ENCODE assay signal across 8 mouse cellular contexts in genomic region chr5:143268985-143269362, GRCm38 (mm10). TPM values are rescaled to one million over a fixed set of nuclear protein-coding genes. Genes with fewer than 3 reads are reported as not detected.
DNase-seq lines count a peak whose midpoint lies in the region; ATAC-seq and TF ChIP-seq lines count a peak whose summit lies in the region.

No protein-coding gene starts in this region.

- peaks cover 9% of the 10 kb centered on the region for H3K79me3 ChIP-seq in C2C12 (ENCODE audit: low read depth)

- H3K4me1 ChIP-seq in forebrain, embryonic 14.5 days (ENCODE audit: control insufficient read depth, insufficient read depth, low read length) = peaks cover 14% of the 10 kb centered on the region
- H3K4me1 ChIP-seq in liver, embryonic 14.5 days (replicated peaks; ENCODE audit: control insufficient read depth in 2 of 2, insufficient read depth in 2 of 2, low read length in 1 of 2) = 0 out of 4 replicates have a peak, but pooled peaks cover 0 to 3% of the 10 kb centered on the region in 2 experiments

- DNase-seq in gastrocnemius, adult 2 months = no peak
- no peak for DNase-seq in gastrocnemius, postnatal 14 days
- no peak for DNase-seq in forebrain, embryonic 14.5 days (ENCODE audit: low spot score)
- no peak for DNase-seq in liver, embryonic 14.5 days (ENCODE audit: low read depth in 3 of 3, low spot score in 3 of 3)
- DNase-seq in right cerebral cortex, adult 2 months (ENCODE audit: low spot score in 2 of 2) = no peak
- no peak for DNase-seq in spleen, postnatal 4 days (ENCODE audit: low spot score in 2 of 2)
- DNase-seq in thymus, adult 18-20 months = no peak

- no peak overlapping the region for H3ac ChIP-seq in C2C12 (ENCODE audit: control insufficient read depth, insufficient read length, low read depth)

- no peaks in the 10 kb centered on the region for H3K27me3 ChIP-seq in C2C12 (ENCODE audit: control insufficient read depth, insufficient read depth, insufficient read length)
- no peaks in the 10 kb centered on the region for H3K27me3 ChIP-seq in forebrain, embryonic 14.5 days (replicated peaks; ENCODE audit: control insufficient read depth, insufficient read depth, low read length)
- H3K27me3 ChIP-seq in liver, embryonic 14.5 days (ENCODE audit: control insufficient read depth, insufficient read depth, low read length) = no peaks in the 10 kb centered on the region; the same call in 1 of the 2 replicates

- no peaks in the 10 kb centered on the region for H3K9me3 ChIP-seq in forebrain, embryonic 14.5 days (replicated peaks; ENCODE audit: control insufficient read depth, low read length)
- H3K9me3 ChIP-seq in liver, embryonic 14.5 days (ENCODE audit: control insufficient read depth, low read length) = no peaks in the 10 kb centered on the region

- H3K36me3 ChIP-seq in C2C12 (ENCODE audit: control insufficient read depth, insufficient read depth) = no peaks in the 10 kb centered on the region
- peaks cover 9% of the 10 kb centered on the region for H3K36me3 ChIP-seq in forebrain, embryonic 14.5 days (ENCODE audit: control insufficient read depth, insufficient read depth, low read length)
- no peaks in the 10 kb centered on the region for H3K36me3 ChIP-seq in liver, embryonic 14.5 days (replicated peaks; ENCODE audit: control insufficient read depth, insufficient read depth, low read depth)

- no peak for TF ChIP-seq EP300 in liver, embryonic 14.5 days (IDR thresholded peaks at IDR 0.05; ENCODE audit: low read depth)

- intact Hi-C loops in gastrocnemius, adult 2 months (cut with DNase I) = no loop called here
- intact Hi-C loops in gastrocnemius, postnatal 14 days (cut with DNase I; ENCODE audit: low total_unique reads) = no loop called here

- peak overlapping the region; percentile 87 for H3K27ac ChIP-seq in gastrocnemius, adult 2 months
- H3K27ac ChIP-seq in forebrain, embryonic 14.5 days (ENCODE audit: low read depth, low read length) = peak overlapping the region; percentile 79
- no peak overlapping the region for H3K27ac ChIP-seq in liver, embryonic 14.5 days

- ATAC-seq in forebrain, embryonic 14.5 days = 0 out of 2 replicates have a peak, but pooled peaks have one; percentile 3
- no peak for ATAC-seq in liver, embryonic 14.5 days (ENCODE audit: insufficient read depth)

- no peak for TF ChIP-seq CTCF in gastrocnemius, adult 2 months (IDR thresholded peaks at IDR 0.05)
- no peak for TF ChIP-seq CTCF in C2C12 (IDR thresholded peaks at IDR 0.05; ENCODE audit: control insufficient read depth, insufficient read depth, insufficient read length)
- TF ChIP-seq CTCF in liver, embryonic 14.5 days (IDR thresholded peaks at IDR 0.05; ENCODE audit: low read depth) = no peak

- H3K4me2 ChIP-seq in forebrain, embryonic 14.5 days (ENCODE audit: low read length) = peak overlapping the region; percentile 84
- H3K4me2 ChIP-seq in liver, embryonic 14.5 days (ENCODE audit: low read depth) = peak overlapping the region; percentile 59

- H3K79me2 ChIP-seq in C2C12 (ENCODE audit: control insufficient read depth, insufficient read depth) = peaks cover 17% of the 10 kb centered on the region

- H3K4me3 ChIP-seq in gastrocnemius, adult 2 months = peak overlapping the region; percentile 95
- peak overlapping the region; percentile 69 for H3K4me3 ChIP-seq in C2C12 (ENCODE audit: insufficient read depth, poor library complexity, severe bottlenecking)
- peak overlapping the region; percentile 98 for H3K4me3 ChIP-seq in forebrain, embryonic 14.5 days (ENCODE audit: low read depth, low read length)
- peak overlapping the region; percentile 57 to 67; a peak in 3 of 4 replicates for H3K4me3 ChIP-seq in liver, embryonic 14.5 days (ENCODE audit: insufficient read depth in 1 of 2, low read depth in 2 of 2, low read length in 2 of 2)

- 22% methylated on average over 8 of the region's 8 CpGs for WGBS in forebrain, embryonic 14.5 days
- WGBS in liver, embryonic 14.5 days (ENCODE audit: insufficient replicate concordance) = 31% methylated on average over 8 of the region's 8 CpGs

- peak overlapping the region; percentile 95 for H3K9ac ChIP-seq in forebrain, embryonic 14.5 days (ENCODE audit: low read length)
- no peak overlapping the region for H3K9ac ChIP-seq in liver, embryonic 14.5 days (replicated peaks)

TF ChIP-seq in C2C12, 6 proteins besides CTCF, POLR2A, EP300 and RAD21:
- TF ChIP-seq USF1 (IDR thresholded peaks at IDR 0.05; ENCODE audit: low read depth) = no peak
- TF ChIP-seq MYOD1 (IDR thresholded peaks at IDR 0.05; ENCODE audit: control insufficient read depth, insufficient read length, low read depth) = no peak
- TF ChIP-seq FOSL1 (IDR thresholded peaks at IDR 0.05; ENCODE audit: insufficient read depth, low read length, poor library complexity, severe bottlenecking) = no peak

RNA-seq across cellular contexts. Expression of gene Zfp316, which starts 0.8 kb away (rescaled TPM):
- total RNA-seq in gastrocnemius, adult 2 months (2021) = 1 to 10 TPM; 3.2 to 3.6 TPM
- 1 to 10 TPM; 2.8 to 3.5 TPM for total RNA-seq in gastrocnemius, postnatal 14 days (2021)
- 3.8 TPM for polyA plus RNA-seq in C2C12 (2012; fragmentation: generic; extraction: Trizol)
- polyA plus RNA-seq in forebrain, embryonic 14.5 days (2014; fragmentation: Nextera tagmentation; extraction: Ambion mirVana) = 3.3 and 3.7 TPM in 2 replicates
- polyA plus RNA-seq in liver, embryonic 14.5 days (2012; rRNA removed) = 0.28 and 0.33 TPM in 2 replicates
- polyA plus RNA-seq in liver, embryonic 14.5 days (2014; fragmentation: Nextera tagmentation; extraction: Ambion mirVana) = 0.05 and 0.10 TPM in 2 replicates

RNA-seq across cellular contexts. Expression of gene Zfp853, which starts 24.4 kb away (rescaled TPM):
- under 1 TPM in 1 of 2 experiments, not detected in 1; 0.08 TPM for total RNA-seq in gastrocnemius, adult 2 months (2021)
- under 1 TPM; 0.33 to 0.44 TPM for total RNA-seq in gastrocnemius, postnatal 14 days (2021)
- polyA plus RNA-seq in C2C12 (2012; fragmentation: generic; extraction: Trizol) = not detected
- 0.07 TPM in 1 of 2 replicates, not detected in the other for polyA plus RNA-seq in forebrain, embryonic 14.5 days (2014; fragmentation: Nextera tagmentation; extraction: Ambion mirVana)
- polyA plus RNA-seq in liver, embryonic 14.5 days (2012; rRNA removed) = 0.10 and 0.11 TPM in 2 replicates
- polyA plus RNA-seq in liver, embryonic 14.5 days (2014; fragmentation: Nextera tagmentation; extraction: Ambion mirVana) = not detected in 2 replicates

RNA-seq across cellular contexts. Expression of gene Zfp12, which starts 34.0 kb away (rescaled TPM):
- 1 to 10 TPM; 7.1 to 8.0 TPM for total RNA-seq in gastrocnemius, adult 2 months (2021)
- total RNA-seq in gastrocnemius, postnatal 14 days (2021) = 1 to 10 TPM; 7.0 to 8.6 TPM
- 4.2 TPM for polyA plus RNA-seq in C2C12 (2012; fragmentation: generic; extraction: Trizol)
- polyA plus RNA-seq in forebrain, embryonic 14.5 days (2014; fragmentation: Nextera tagmentation; extraction: Ambion mirVana) = 23.1 and 26.2 TPM in 2 replicates
- 2.3 and 2.6 TPM in 2 replicates for polyA plus RNA-seq in liver, embryonic 14.5 days (2012; rRNA removed)
- 1.8 and 2.3 TPM in 2 replicates for polyA plus RNA-seq in liver, embryonic 14.5 days (2014; fragmentation: Nextera tagmentation; extraction: Ambion mirVana)

RNA-seq across cellular contexts. Expression of gene Spdye4a, which starts 42.3 kb away (rescaled TPM):
- not detected for total RNA-seq in gastrocnemius, adult 2 months (2021)
- not detected for total RNA-seq in gastrocnemius, postnatal 14 days (2021)
- not detected for polyA plus RNA-seq in C2C12 (2012; fragmentation: generic; extraction: Trizol)
- not detected in 2 replicates for polyA plus RNA-seq in forebrain, embryonic 14.5 days (2014; fragmentation: Nextera tagmentation; extraction: Ambion mirVana)
- not detected in 2 replicates for polyA plus RNA-seq in liver, embryonic 14.5 days (2012; rRNA removed)
- not detected in 2 replicates for polyA plus RNA-seq in liver, embryonic 14.5 days (2014; fragmentation: Nextera tagmentation; extraction: Ambion mirVana)

RNA-seq across cellular contexts. Expression of gene E130309D02Rik, which starts 46.2 kb away (rescaled TPM):
- 10 to 100 TPM; 11.1 to 11.5 TPM for total RNA-seq in gastrocnemius, adult 2 months (2021)
- 1 to 10 TPM; 8.3 to 9.4 TPM for total RNA-seq in gastrocnemius, postnatal 14 days (2021)
- polyA plus RNA-seq in C2C12 (2012; fragmentation: generic; extraction: Trizol) = 29.6 TPM
- 32.3 and 39.3 TPM in 2 replicates for polyA plus RNA-seq in forebrain, embryonic 14.5 days (2014; fragmentation: Nextera tagmentation; extraction: Ambion mirVana)
- 12.7 and 14.1 TPM in 2 replicates for polyA plus RNA-seq in liver, embryonic 14.5 days (2012; rRNA removed)
- polyA plus RNA-seq in liver, embryonic 14.5 days (2014; fragmentation: Nextera tagmentation; extraction: Ambion mirVana) = 13.7 and 17.2 TPM in 2 replicates
